Mouse (Mus musculus) embryonic fibroblast, embryonic 13.5 days (primary cell): Measurements from ENCODE around the gene Arhgap24. TPM values are rescaled to one million over a fixed set of nuclear protein-coding genes. Genes with fewer than 3 reads are reported as not detected.
A peak's percentile ranks its signal among the peaks of the same experiment; 100 is the strongest.

Source experiments
- H3K27ac ChIP-seq: 2 replicates; pipeline ENCODE4 v1.5.1; 2012; ENCODE audit warnings: low read length, control low read depth, inconsistent platforms; ENCODE audit not compliant: insufficient read depth
- H3K4me1 ChIP-seq: 2 replicates; pipeline ENCODE4 v1.6.1; 2011; ENCODE audit warnings: low read length; ENCODE audit not compliant: control insufficient read depth, insufficient read depth
- H3K4me3 ChIP-seq: 2 replicates; pipeline ENCODE4 v1.5.1; 2011; ENCODE audit warnings: mild to moderate bottlenecking, control low read depth, low read length; ENCODE audit not compliant: insufficient read depth
- CTCF ChIP-seq: IDR thresholded peaks from 2 replicates; pipeline ENCODE4 v1.5.1; 2011; ENCODE audit warnings: mild to moderate bottlenecking, control low read depth, low read length, moderate library complexity, borderline replicate concordance; ENCODE audit not compliant: insufficient read depth
- POLR2A ChIP-seq: IDR thresholded peaks from 2 replicates; pipeline ENCODE4 v1.6.1; 2011; ENCODE audit warnings: low read depth, mild to moderate bottlenecking, control low read depth, low read length, moderate library complexity
- polyA plus RNA-seq: library from polyadenylated mRNA; stranded (reverse); fragments of >200 nt; gene quantifications from 2 replicates; pipeline ENCODE4 v1.2.4, GENCODE M21; 2011; ENCODE audit warnings: low read depth; ENCODE audit not compliant: missing spikeins, insufficient read length

Arhgap24 gene
- polyA plus RNA-seq, 1 experiment: 27.1 TPM

DNA sequence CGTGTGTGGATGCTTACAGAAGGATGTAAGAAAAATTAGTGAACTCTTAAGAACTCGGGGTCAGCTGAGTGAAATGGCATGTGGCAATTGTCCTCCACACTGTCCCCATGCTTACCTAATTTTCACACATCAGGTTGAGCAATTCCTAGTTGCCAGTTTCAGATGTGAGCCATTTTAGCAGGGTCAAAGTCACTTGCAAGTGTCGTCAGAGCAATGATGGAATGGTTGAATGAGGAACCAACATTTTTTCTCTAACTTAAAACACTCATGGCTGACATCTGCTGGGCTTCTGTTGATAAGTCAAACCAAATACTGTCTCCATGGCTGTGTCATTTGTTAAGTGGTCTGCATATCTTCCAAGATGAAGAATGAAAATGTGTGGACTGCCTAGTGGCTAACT is 56.6 kb downstream of the Arhgap24 start:
- Histone ChIP-seq H3K4me1 (no peaks in the 10 kb centered on the region), H3K27ac (no peak overlapping the region), H3K4me3 (no peak overlapping the region)
- no peak for TF ChIP-seq POLR2A

- Histone ChIP-seq H3K4me3 (no peak overlapping the region), H3K4me1 (peaks cover 4% of the 10 kb centered on the region), H3K27ac (no peak overlapping the region)
- TF ChIP-seq POLR2A (no peak), CTCF (no peak)
Measured at GRCm38 (mm10) chr5:102546296-102546695, 65.1 kb downstream of the Arhgap24 start.

DNA sequence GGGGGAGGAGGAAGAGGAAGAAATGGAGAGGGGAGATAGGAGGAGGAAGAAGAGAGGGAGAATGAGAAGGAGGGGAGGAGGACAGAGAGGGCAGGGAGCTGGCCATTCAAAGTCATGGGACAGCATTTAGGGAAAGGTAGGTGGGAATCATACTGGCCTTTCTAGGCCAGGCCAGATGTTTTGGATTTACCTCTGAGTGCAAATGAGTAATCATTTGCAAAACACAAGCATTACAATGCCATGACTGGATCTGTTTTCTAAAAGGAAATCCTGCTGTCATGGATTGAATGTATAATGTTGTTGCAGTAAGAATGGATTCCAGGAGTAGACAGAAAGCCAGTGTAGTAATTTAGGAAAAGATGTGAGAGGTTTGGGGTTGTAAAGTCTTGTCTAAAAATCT is 66.6 kb downstream of the Arhgap24 start:
- peak overlapping the region; percentile 44; the same call in 1 of the 2 replicates for H3K27ac ChIP-seq
- TF ChIP-seq CTCF (no peak), POLR2A (no peak)
- peaks cover 4% of the 10 kb centered on the region for H3K4me1 ChIP-seq
- H3K4me3 ChIP-seq: no peak overlapping the region

GRCm38 (mm10) chr5:102548382-102548781 is 67.2 kb downstream of the Arhgap24 start:
- Histone ChIP-seq H3K27ac (0 out of 2 replicates have a peak overlapping the region, but pooled peaks have one; percentile 18), H3K4me1 (peaks cover 4% of the 10 kb centered on the region), H3K4me3 (no peak overlapping the region)
- TF ChIP-seq CTCF (no peak), POLR2A (no peak)

GRCm38 (mm10) chr5:102550211-102550610 is 69.0 kb downstream of the Arhgap24 start:
- Histone ChIP-seq H3K27ac (no peak overlapping the region), H3K4me3 (no peak overlapping the region)
- TF ChIP-seq CTCF (no peak), POLR2A (no peak)

GRCm38 (mm10) chr5:102550870-102551637 is 69.9 kb downstream of the Arhgap24 start:
- no peak overlapping the region for H3K27ac ChIP-seq
- peaks cover 4% of the 10 kb centered on the region for H3K4me1 ChIP-seq
- no peak for TF ChIP-seq POLR2A
- H3K4me3 ChIP-seq: no peak overlapping the region

More at GRCm38 (mm10) chr5:102550211-102550610, 69.0 kb downstream of the Arhgap24 start:
- peaks cover 4% of the 10 kb centered on the region for H3K4me1 ChIP-seq

DNA sequence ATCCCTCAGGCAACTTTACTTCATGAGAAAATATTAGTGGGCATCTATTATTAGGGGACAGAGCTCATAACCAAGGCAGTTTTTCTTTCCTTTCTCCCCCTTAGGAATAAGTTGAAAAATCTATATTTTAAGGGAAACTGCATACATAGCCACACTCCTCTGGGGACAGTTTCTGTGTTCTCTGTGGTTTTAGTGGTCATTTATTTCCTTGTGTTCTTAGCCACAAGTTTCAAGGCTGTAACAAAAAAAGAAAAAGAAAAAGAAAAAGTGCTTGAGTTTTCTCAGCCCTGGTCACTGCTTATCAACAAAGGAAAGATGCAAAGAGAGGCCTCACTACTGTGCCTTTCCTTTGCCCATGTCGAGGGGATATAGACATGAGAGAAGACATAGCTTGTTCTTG is 71.3 kb downstream of the Arhgap24 start:
- Histone ChIP-seq H3K27ac (no peak overlapping the region), H3K4me1 (peaks cover 4% of the 10 kb centered on the region), H3K4me3 (no peak overlapping the region)
- TF ChIP-seq POLR2A (no peak), CTCF (no peak)

DNA sequence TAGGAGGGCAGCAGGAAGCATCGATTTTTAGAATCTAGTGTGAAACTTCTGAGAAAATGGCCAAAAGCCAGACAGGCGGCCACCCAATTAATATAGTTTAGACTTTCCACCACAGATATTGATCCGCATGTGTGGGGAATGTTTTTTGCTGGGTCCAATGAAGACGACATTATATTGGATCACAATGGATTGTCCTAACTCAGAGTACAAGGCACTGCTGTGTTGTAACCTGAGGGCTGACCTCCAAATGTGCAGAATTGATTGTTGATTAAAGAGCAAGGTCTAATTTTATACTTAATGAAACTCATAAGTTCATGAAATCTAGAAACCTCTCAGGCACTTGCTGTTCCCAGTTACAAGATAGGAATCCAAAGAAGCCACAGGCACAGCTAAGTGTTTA is 74.8 kb downstream of the Arhgap24 start:
- Histone ChIP-seq H3K4me1 (peaks cover 4% of the 10 kb centered on the region), H3K4me3 (no peak overlapping the region), H3K27ac (no peak overlapping the region)
- TF ChIP-seq CTCF: no peak
- TF ChIP-seq POLR2A: no peak

DNA sequence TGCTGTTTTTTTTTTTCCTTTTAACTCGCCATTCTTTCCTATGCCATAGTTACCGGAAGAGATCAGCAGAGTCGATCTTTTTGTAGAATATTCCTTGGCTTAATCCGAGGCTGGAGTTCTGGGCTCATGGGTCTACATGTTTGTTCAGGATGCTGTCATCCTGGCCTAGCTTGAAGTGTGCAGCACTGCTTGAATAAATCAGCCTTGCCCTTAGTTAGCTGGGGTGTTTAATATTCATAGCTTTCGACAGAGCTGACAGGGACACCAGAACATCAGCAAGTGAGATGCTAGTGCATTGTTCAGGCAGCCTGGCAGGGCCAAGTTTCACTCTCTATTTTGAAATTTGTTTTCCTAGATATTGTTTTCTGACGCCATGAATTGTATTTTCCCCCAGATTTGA is 79.1 kb downstream of the Arhgap24 start:
- peaks cover 3% of the 10 kb centered on the region; the same call in 1 of the 2 replicates for H3K4me1 ChIP-seq
- H3K27ac ChIP-seq: no peak overlapping the region
- TF ChIP-seq POLR2A (no peak), CTCF (no peak)
- no peak overlapping the region for H3K4me3 ChIP-seq

DNA sequence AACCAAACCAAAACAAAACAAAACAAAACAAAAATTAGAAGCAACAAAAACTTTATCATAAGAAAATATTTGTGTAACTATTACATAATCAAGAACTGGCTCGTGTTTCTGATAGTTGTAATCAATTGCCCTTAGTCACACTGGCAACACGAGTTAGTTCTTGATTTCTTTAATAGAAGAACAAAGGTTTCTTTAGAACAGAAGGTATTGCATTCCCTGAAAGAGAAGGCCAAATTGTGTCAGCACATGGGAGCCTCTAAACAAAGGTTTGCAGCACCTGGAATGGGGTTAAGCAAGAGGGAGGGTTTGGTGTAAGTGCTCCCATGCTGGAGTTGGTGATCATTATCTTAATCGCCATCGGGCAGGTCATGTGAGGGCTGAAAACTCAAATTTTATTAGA is 82.8 kb downstream of the Arhgap24 start:
- Histone ChIP-seq H3K4me3 (no peak overlapping the region), H3K4me1 (peaks cover 3% of the 10 kb centered on the region; the same call in 1 of the 2 replicates), H3K27ac (no peak overlapping the region)
- no peak for TF ChIP-seq POLR2A
- TF ChIP-seq CTCF: no peak
